Mouse (Mus musculus) olfactory bulb, adult 2 months (tissue): ENCODE measurements around the gene Cspg4.

Source experiments
- CTCF ChIP-seq: fragments of 200-500 bp; IDR thresholded peaks from 2 replicates; pipeline ENCODE4 v1.5.1; 2012; ENCODE audit warnings: low read depth, mild to moderate bottlenecking, low read length, moderate library complexity; ENCODE audit not compliant: insufficient read depth
- POLR2A ChIP-seq: fragments of 200-500 bp; IDR thresholded peaks from 2 replicates; pipeline ENCODE4 v1.6.1; 2012; ENCODE audit warnings: mild to moderate bottlenecking, low read depth, low read length, moderate library complexity; ENCODE audit not compliant: insufficient read depth

DNA sequence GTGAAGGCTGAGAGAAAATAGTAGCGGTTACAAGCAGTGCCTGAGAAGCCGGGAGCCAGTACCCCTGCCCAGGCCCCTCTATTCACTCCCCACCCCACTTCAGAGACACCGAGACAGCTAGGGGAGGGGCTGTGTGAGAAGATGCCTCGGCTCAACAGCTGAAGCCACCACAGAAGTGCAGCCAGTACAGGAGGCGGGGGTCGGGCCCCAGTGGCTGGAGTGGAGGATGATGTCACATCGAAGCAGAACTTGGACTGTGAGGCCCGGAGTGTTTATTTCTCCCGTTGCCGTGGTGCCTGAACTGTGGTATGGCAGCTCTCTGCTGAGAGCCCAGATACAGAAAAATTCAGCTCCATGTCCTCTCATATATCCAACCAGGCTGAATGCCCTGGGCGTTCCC lies 13.1 kb upstream of the Cspg4 start:
- TF ChIP-seq CTCF (no peak), POLR2A (no peak)
